Mouse (Mus musculus) ovary, postnatal 36 days (tissue): ENCODE measurements at regions not wholly inside any gene's neighbourhood (a gene's known extent, or its start where the extent isn't known, plus 50 kb on each side); places are given as distances from the start of the nearest gene placed in this dataset.
A peak's percentile ranks its signal among the peaks of the same experiment; 100 is the strongest.

ENCODE experiments used
- DNase-seq: peaks from one replicate; pipeline ENCODE4 v3.0.0; 2022; ENCODE audit warnings: low spot score, mixed read lengths

GRCm38 (mm10) chr3:118418981-118419380, 142.9 kb upstream of the Dpyd start:
- no peak for DNase-seq

- DNase-seq, result no peak
Measured at GRCm38 (mm10) chr3:118421701-118422100, 140.2 kb upstream of the Dpyd start.

GRCm38 (mm10) chr3:118425748-118426147, 136.2 kb upstream of the Dpyd start:
- peak; percentile 6 for DNase-seq

- peak; percentile 50 for DNase-seq
Measured at GRCm38 (mm10) chr3:118428523-118428922, 133.4 kb upstream of the Dpyd start.

- DNase-seq, result peak; percentile 13
Measured at GRCm38 (mm10) chr3:118429825-118430630, 131.9 kb upstream of the Dpyd start.

- no peak for DNase-seq
Measured at GRCm38 (mm10) chr3:118430631-118430906, 131.4 kb upstream of the Dpyd start.

GRCm38 (mm10) chr3:118431031-118431723, 130.8 kb upstream of the Dpyd start:
- peak; percentile 81 for DNase-seq

- peak; percentile 9 for DNase-seq
Measured at GRCm38 (mm10) chr3:118433441-118434021, 128.4 kb upstream of the Dpyd start.

- DNase-seq, result no peak
Measured at GRCm38 (mm10) chr3:118434311-118434710, 127.6 kb upstream of the Dpyd start.

- DNase-seq, result no peak
Measured at GRCm38 (mm10) chr3:118434847-118435246, 127.1 kb upstream of the Dpyd start.

- DNase-seq, result no peak
Measured at GRCm38 (mm10) chr3:118435248-118435647, 126.7 kb upstream of the Dpyd start.

GRCm38 (mm10) chr3:118443742-118444332, 118.1 kb upstream of the Dpyd start:
- DNase-seq, result no peak

GRCm38 (mm10) chr3:118445360-118445759, 116.6 kb upstream of the Dpyd start:
- DNase-seq, result no peak

- no peak for DNase-seq
Measured at GRCm38 (mm10) chr3:118459636-118460035, 102.3 kb upstream of the Dpyd start.

- no peak for DNase-seq
Measured at GRCm38 (mm10) chr3:118465611-118466010, 96.3 kb upstream of the Dpyd start.

- no peak for DNase-seq
Measured at GRCm38 (mm10) chr3:118472215-118472799, 89.6 kb upstream of the Dpyd start.

- no peak for DNase-seq
Measured at GRCm38 (mm10) chr3:118478065-118478464, 83.9 kb upstream of the Dpyd start.

GRCm38 (mm10) chr3:118480515-118481248, 81.2 kb upstream of the Dpyd start:
- no peak for DNase-seq

GRCm38 (mm10) chr3:118485966-118486365, 76.0 kb upstream of the Dpyd start:
- DNase-seq, result no peak

GRCm38 (mm10) chr3:118487408-118487807, 74.5 kb upstream of the Dpyd start:
- no peak for DNase-seq

- DNase-seq, result no peak
Measured at GRCm38 (mm10) chr3:118491101-118491500, 70.8 kb upstream of the Dpyd start.

GRCm38 (mm10) chr3:118491871-118492270, 70.1 kb upstream of the Dpyd start:
- no peak for DNase-seq
